Mouse (Mus musculus): ENCODE data around the gene Osbp. TPM values are rescaled to one million over a fixed set of nuclear protein-coding genes. Genes with fewer than 3 reads are reported as not detected.

Osbp gene
- total and polyA plus RNA-seq, 2 experiments from 2014 or later: 3.1 to 30.3 TPM

DNA sequence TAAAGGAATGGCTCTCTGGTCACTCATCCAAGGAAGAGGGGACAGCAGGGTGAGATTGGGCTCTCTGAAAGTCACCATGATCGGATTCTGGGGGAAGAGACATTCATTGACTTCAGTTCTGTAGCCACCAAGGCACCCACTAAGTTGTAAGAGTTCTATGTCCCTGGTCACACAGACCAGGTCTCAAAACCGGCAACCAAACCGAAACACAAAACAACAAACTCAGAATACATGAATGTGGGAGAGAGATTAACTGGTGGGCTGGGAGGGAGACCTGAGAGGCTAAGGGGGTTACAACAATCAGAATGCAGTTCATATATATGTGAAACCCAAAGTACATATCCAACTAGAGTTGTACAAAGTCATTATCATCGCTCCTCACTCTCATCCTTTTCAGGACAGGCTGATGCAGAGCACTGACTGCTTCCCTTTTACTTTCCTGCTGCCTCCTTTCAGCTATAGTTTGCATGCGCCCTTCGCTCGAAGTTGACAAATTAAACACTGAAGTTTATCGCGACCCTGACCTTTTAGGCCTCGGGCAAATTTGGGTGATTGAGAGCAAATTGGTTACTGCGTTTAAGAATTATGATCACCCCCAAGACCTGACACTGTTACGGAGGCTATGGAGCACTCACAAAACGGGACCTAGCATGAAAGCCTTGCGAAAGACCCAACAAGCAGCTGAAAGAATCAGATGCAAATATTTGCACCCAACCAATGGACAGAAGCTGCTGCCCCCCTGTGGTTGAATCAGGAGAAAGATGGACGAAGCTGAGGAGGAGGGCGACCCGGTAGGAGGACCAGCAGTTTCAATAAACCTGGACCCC is 41.6 kb downstream of the Osbp start:
- Histone ChIP-seq H3K9ac (0 out of 2 replicates have a peak overlapping the region, but pooled peaks have one; percentile 57), H3K27me3 (ENCODE audit: insufficient read depth, low read length) (no peaks in the 10 kb centered on the region), H3K36me3 (ENCODE audit: insufficient read depth) (no peaks in the 10 kb centered on the region), H3K4me1 (ENCODE audit: insufficient read depth) (peaks cover 18% of the 10 kb centered on the region), H3K27ac (ENCODE audit: low read depth, low read length) (peak overlapping the region; percentile 73; the same call in 1 of the 2 replicates), H3K4me2 (ENCODE audit: low read depth) (peak overlapping the region; percentile 62), H3K4me3 (ENCODE audit: low read depth, low read length) (peak overlapping the region; percentile 60), H3K9me3 (ENCODE audit: low read length) (no peaks in the 10 kb centered on the region)
- WGBS: 13% methylated on average over 17 of the region's 17 CpGs
- ATAC-seq (no peak), DNase-seq (no peak)
- TF ChIP-seq CTCF (IDR thresholded peaks at IDR 0.05; ENCODE audit: low read depth): peak; percentile 59

DNA sequence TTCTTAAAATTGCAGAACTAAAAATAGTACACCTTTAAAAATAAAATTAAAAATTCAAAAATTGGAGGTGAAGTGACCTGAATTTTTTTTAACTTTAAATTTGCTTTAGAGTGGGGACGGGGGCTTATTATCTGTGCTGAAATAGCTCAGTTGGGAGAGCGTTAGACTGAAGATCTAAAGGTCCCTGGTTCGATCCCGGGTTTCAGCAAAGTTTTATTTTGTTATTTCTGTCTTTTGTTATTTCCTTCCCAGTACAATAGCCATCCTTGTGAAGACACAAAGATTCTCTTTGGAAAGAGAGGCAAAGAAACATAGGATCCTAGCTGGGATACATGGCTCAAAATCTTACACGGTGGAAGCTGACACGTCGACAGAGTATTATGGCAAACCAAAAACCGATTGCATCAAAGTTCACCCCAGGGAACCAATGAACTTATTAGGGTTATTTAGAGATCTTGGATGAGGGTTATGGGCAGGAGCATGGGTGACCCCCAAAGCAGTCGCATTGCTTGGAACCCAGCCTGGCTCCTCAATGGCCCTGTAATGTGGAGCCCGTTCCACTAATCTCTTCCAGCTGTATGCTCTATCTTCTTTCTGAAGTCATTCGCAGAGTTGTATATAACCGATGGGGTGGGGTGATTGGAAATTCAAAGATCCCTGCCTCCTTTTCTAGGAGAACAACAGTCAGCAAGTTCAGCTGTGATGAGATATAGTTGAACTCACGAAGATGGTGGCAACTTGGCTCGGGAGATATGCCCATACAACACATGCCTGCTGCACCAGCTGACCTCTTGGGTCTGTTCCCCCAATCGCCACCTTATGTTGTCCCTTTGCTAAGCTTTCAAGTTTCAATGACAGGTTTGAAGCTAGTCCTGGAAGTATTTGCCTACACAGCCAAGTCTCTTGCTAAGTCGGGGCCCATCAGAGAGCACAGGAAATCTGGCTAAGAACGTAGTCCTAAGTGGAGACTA is 43.0 kb downstream of the Osbp start:
- DNase-seq (no peak), ATAC-seq (no peak)
- Histone ChIP-seq H3K9ac (no peak overlapping the region), H3K27me3 (ENCODE audit: insufficient read depth, low read length) (no peaks in the 10 kb centered on the region), H3K4me3 (ENCODE audit: low read depth, low read length) (no peak overlapping the region), H3K36me3 (ENCODE audit: insufficient read depth) (no peaks in the 10 kb centered on the region), H3K27ac (ENCODE audit: low read depth, low read length) (peak overlapping the region; percentile 42; the same call in 1 of the 2 replicates), H3K4me1 (ENCODE audit: insufficient read depth) (peaks cover 21% of the 10 kb centered on the region), H3K9me3 (ENCODE audit: low read length) (no peaks in the 10 kb centered on the region), H3K4me2 (ENCODE audit: low read depth) (peak overlapping the region; percentile 78)
- TF ChIP-seq CTCF (IDR thresholded peaks at IDR 0.05; ENCODE audit: low read depth): no peak
- 22% methylated on average over 17 of the region's 17 CpGs for WGBS

DNA sequence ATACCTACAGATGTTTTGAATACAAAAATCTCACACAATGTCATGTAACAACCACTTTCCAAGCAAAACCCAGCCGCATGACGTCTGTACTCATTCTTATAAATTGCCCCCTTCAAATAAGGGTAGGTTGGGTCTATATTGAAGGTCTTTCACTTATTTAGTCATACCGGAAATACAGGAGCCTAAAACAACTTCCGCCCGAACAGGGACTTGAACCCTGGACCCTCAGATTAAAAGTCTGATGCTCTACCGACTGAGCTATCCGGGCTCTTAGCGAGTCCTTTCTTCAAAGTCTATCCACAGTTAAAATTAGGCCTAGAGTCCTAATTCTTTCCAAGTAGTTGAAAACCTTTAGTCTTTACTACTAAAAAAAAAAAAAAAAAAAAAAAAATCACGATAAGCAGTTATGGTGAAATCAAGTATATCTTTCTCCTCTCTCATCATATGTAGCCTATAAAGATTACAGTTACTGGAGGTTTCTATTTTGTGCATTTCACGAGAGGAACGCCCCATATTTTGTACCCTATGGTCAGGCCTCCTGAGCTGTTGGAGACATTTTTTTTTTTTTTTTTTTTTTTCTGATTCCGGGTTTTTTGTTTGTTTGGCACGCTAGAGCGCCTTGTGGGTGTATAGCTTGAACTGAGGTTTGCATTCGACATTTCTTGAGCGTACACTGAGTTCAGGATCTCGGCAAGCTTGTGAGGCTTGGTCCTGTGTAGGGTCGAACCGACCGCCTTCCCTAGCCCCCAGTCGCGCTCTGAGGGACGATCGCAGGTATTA is 44.0 kb downstream of the Osbp start:
- Histone ChIP-seq H3K27ac (ENCODE audit: low read depth, low read length) (peak overlapping the region; percentile 96), H3K27me3 (ENCODE audit: insufficient read depth, low read length) (no peaks in the 10 kb centered on the region), H3K4me2 (ENCODE audit: low read depth) (peak overlapping the region; percentile 78), H3K9ac (peak overlapping the region; percentile 91), H3K36me3 (ENCODE audit: insufficient read depth) (no peaks in the 10 kb centered on the region), H3K4me1 (ENCODE audit: insufficient read depth) (peaks cover 15% of the 10 kb centered on the region; the same call in 1 of the 2 replicates), H3K4me3 (ENCODE audit: low read depth, low read length) (peak overlapping the region; percentile 64), H3K9me3 (ENCODE audit: low read length) (no peaks in the 10 kb centered on the region)
- TF ChIP-seq CTCF (IDR thresholded peaks at IDR 0.05; ENCODE audit: low read depth): no peak
- ATAC-seq (peak; percentile 8; the same call in 1 of the 2 replicates), DNase-seq (peak; percentile 91)
- under 1% methylated on average over 24 of the region's 24 CpGs for WGBS

DNA sequence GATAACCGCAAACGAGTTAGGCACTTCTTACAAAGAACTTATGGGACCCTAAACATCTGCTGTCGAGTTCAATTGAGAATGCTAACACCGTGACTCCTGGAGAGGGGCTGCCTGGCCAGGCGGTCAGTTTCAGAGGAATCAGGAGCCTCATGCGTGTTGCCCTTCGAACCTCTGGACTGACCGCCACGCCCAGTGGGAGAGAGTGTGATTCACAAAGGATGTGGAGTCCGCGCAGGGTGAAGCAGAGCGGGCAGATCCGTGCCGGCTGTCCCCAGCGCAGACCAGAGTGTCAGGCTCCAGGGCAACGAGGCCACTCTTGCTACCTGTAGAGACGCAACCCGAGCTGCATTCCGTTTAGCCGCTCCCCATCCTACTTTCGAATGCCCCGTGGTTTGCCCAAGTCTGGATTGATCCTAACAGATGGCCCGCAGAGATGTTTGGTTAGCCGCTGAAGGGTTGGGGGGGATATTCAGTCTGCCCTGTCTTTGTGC is 44.6 kb downstream of the Osbp start:
- DNase-seq: peak; percentile 73
- under 1% methylated on average over 24 of the region's 24 CpGs for WGBS
- peak overlapping the region; percentile 96 for H3K27ac ChIP-seq (ENCODE audit: low read depth, low read length)
- H3K9me3 ChIP-seq (ENCODE audit: low read length): no peaks in the 10 kb centered on the region
- peak overlapping the region; percentile 78 for H3K4me2 ChIP-seq (ENCODE audit: low read depth)
- ATAC-seq: peak; percentile 26
- H3K9ac ChIP-seq: peak overlapping the region; percentile 91
- TF ChIP-seq CTCF (IDR thresholded peaks at IDR 0.05; ENCODE audit: low read depth): no peak
- peaks cover 14% of the 10 kb centered on the region; the same call in 1 of the 2 replicates for H3K4me1 ChIP-seq (ENCODE audit: insufficient read depth)
- no peaks in the 10 kb centered on the region for H3K36me3 ChIP-seq (ENCODE audit: insufficient read depth)
- H3K4me3 ChIP-seq (ENCODE audit: low read depth, low read length): peak overlapping the region; percentile 64
- H3K27me3 ChIP-seq (ENCODE audit: insufficient read depth, low read length): no peaks in the 10 kb centered on the region

DNA sequence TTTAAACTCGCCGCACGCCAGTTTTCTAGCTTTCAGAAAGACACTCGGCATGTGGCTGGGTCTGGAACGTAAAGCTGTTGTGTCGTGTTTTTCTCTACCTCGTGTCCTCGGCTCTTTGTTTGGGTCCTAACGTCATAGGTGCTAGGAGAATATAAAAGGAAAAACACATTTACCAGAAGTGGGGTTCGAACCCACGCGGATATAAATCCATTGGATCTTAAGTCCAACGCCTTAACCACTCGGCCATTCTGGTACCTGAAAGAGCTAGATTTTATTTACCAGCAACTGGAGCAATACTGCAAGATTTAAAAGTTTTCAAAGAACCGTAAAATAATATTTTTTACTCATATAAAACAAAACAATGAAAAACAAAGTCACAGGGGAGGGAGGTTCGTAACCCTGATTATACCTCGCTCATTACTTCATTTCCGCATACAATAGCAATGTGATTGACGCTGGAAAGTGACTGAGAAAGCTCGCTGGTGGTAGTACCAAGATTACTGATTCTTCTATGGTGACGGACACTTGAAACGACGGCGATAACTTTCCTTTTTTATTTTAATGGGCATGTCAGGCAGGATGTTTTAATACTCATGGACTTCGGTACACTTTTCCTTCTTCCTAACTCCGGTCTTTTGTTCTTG is 45.3 kb downstream of the Osbp start:
- WGBS: 1% methylated on average over 26 of the region's 26 CpGs
- H3K27ac ChIP-seq (ENCODE audit: low read depth, low read length): peak overlapping the region; percentile 96
- no peaks in the 10 kb centered on the region for H3K9me3 ChIP-seq (ENCODE audit: low read length)
- peak overlapping the region; percentile 78 for H3K4me2 ChIP-seq (ENCODE audit: low read depth)
- ATAC-seq: peak; percentile 65
- TF ChIP-seq CTCF (IDR thresholded peaks at IDR 0.05; ENCODE audit: low read depth): no peak
- peak overlapping the region; percentile 64 for H3K4me3 ChIP-seq (ENCODE audit: low read depth, low read length)
- H3K27me3 ChIP-seq (ENCODE audit: insufficient read depth, low read length): no peaks in the 10 kb centered on the region
- peak overlapping the region; percentile 91 for H3K9ac ChIP-seq
- no peaks in the 10 kb centered on the region for H3K36me3 ChIP-seq (ENCODE audit: insufficient read depth)
- peaks cover 14% of the 10 kb centered on the region; the same call in 1 of the 2 replicates for H3K4me1 ChIP-seq (ENCODE audit: insufficient read depth)
- DNase-seq: peak; percentile 95
